Mouse (Mus musculus): ENCODE data around the gene Sh3rf1.

The Sh3rf1 gene

GRCm38 (mm10) chr8:61261374-61261773, 37.7 kb downstream of the Sh3rf1 start:
- DNase-seq (ENCODE audit: extremely low spot score, low spot score): no peak

- no peak for DNase-seq (ENCODE audit: extremely low spot score, low spot score)
Observed at GRCm38 (mm10) chr8:61263691-61264090, 40.0 kb downstream of the Sh3rf1 start.

GRCm38 (mm10) chr8:61264881-61265280, 41.2 kb downstream of the Sh3rf1 start:
- DNase-seq (ENCODE audit: extremely low spot score, low spot score): no peak

GRCm38 (mm10) chr8:61265390-61265789, 41.7 kb downstream of the Sh3rf1 start:
- DNase-seq (ENCODE audit: extremely low spot score, low spot score): no peak

GRCm38 (mm10) chr8:61267061-61267460, 43.4 kb downstream of the Sh3rf1 start:
- DNase-seq (ENCODE audit: extremely low spot score, low spot score): no peak

- no peak for DNase-seq (ENCODE audit: extremely low spot score, low spot score)
Observed at GRCm38 (mm10) chr8:61267692-61268091, 44.0 kb downstream of the Sh3rf1 start.

GRCm38 (mm10) chr8:61268233-61268916, 44.7 kb downstream of the Sh3rf1 start:
- no peak for DNase-seq (ENCODE audit: extremely low spot score, low spot score)

- no peak for DNase-seq (ENCODE audit: extremely low spot score, low spot score)
Observed at GRCm38 (mm10) chr8:61270016-61270415, 46.3 kb downstream of the Sh3rf1 start.

GRCm38 (mm10) chr8:61270541-61270940, 46.9 kb downstream of the Sh3rf1 start:
- no peak for DNase-seq (ENCODE audit: extremely low spot score, low spot score)

- DNase-seq (ENCODE audit: extremely low spot score, low spot score): no peak
Observed at GRCm38 (mm10) chr8:61270961-61271360, 47.3 kb downstream of the Sh3rf1 start.

GRCm38 (mm10) chr8:61272838-61273237, 49.2 kb downstream of the Sh3rf1 start:
- no peak for DNase-seq (ENCODE audit: extremely low spot score, low spot score)

GRCm38 (mm10) chr8:61273307-61274221, 49.9 kb downstream of the Sh3rf1 start:
- DNase-seq (ENCODE audit: extremely low spot score, low spot score): no peak

- DNase-seq (ENCODE audit: extremely low spot score, low spot score): no peak
Observed at GRCm38 (mm10) chr8:61274602-61275462, 51.2 kb downstream of the Sh3rf1 start.

GRCm38 (mm10) chr8:61275463-61276356, 52.0 kb downstream of the Sh3rf1 start:
- no peak for DNase-seq (ENCODE audit: extremely low spot score, low spot score)

GRCm38 (mm10) chr8:61276397-61276796, 52.7 kb downstream of the Sh3rf1 start:
- no peak for DNase-seq (ENCODE audit: extremely low spot score, low spot score)

GRCm38 (mm10) chr8:61279030-61279429, 55.4 kb downstream of the Sh3rf1 start:
- DNase-seq (ENCODE audit: extremely low spot score, low spot score): no peak

GRCm38 (mm10) chr8:61282303-61283168, 58.9 kb downstream of the Sh3rf1 start:
- no peak for DNase-seq (ENCODE audit: extremely low spot score, low spot score)

- peak; percentile 68 for DNase-seq (ENCODE audit: extremely low spot score, low spot score)
Observed at GRCm38 (mm10) chr8:61283169-61284081, 59.8 kb downstream of the Sh3rf1 start.

- DNase-seq (ENCODE audit: extremely low spot score, low spot score): no peak
Observed at GRCm38 (mm10) chr8:61285896-61286295, 62.2 kb downstream of the Sh3rf1 start.
